Mouse (Mus musculus) liver, embryonic 15.5 days (tissue): ENCODE measurements around the gene Trat1. TPM values are rescaled to one million over a fixed set of nuclear protein-coding genes. Genes with fewer than 3 reads are reported as not detected.

ENCODE experiments used
- ATAC-seq: fragments of 200-750 bp; cut with Nextera tagmentation; 2 replicates; pipeline ENCODE4 v1.8.0; 2017; ENCODE audit warnings: moderate number of reproducible peaks, mild to moderate bottlenecking, moderate library complexity; ENCODE audit not compliant: insufficient read depth
- H3K27ac ChIP-seq: fragments of 300-500 bp; sonication (generic); replicated peaks from 2 replicates; pipeline ENCODE4 v1.5.1; 2015; ENCODE audit warnings: mild to moderate bottlenecking, inconsistent platforms
- H3K27me3 ChIP-seq: fragments of 300-500 bp; sonication (generic); 2 replicates; pipeline ENCODE4 v1.6.1; 2015; ENCODE audit warnings: mild to moderate bottlenecking, inconsistent platforms
- H3K36me3 ChIP-seq: fragments of 300-500 bp; sonication (generic); replicated peaks from 2 replicates; pipeline ENCODE4 v1.6.1; 2015; ENCODE audit warnings: moderate library complexity, mild to moderate bottlenecking, inconsistent platforms
- H3K4me1 ChIP-seq: fragments of 300-500 bp; sonication (generic); replicated peaks from 2 replicates; pipeline ENCODE4 v1.6.1; 2015; ENCODE audit warnings: inconsistent platforms
- H3K4me2 ChIP-seq: fragments of 300-500 bp; sonication (generic); 2 replicates; pipeline ENCODE4 v1.6.1; 2015; ENCODE audit warnings: moderate library complexity, mild to moderate bottlenecking, inconsistent platforms
- H3K4me3 ChIP-seq: fragments of 300-500 bp; sonication (generic); replicated peaks from 2 replicates; pipeline ENCODE4 v1.5.1; 2015; ENCODE audit warnings: mild to moderate bottlenecking, inconsistent platforms
- H3K9ac ChIP-seq: fragments of 300-500 bp; sonication (generic); 2 replicates; pipeline ENCODE4 v1.6.1; 2015; ENCODE audit warnings: moderate library complexity, mild to moderate bottlenecking, inconsistent platforms
- H3K9me3 ChIP-seq: fragments of 300-500 bp; sonication (generic); replicated peaks from 2 replicates; pipeline ENCODE4 v1.6.1; 2016; ENCODE audit warnings: inconsistent platforms
- WGBS: fragments of 180-500 bp; shearing (Covaris S2); methylation state at CpG from one replicate; pipeline ENCODE4 v1.1.7; 2015; ENCODE audit warnings: mixed read lengths; ENCODE audit not compliant: insufficient replicate concordance; 5-methylcytosine and 5-hydroxymethylcytosine counted together
- polyA plus RNA-seq: library from polyadenylated mRNA; unstranded; fragments of >200 nt; fragmentation: Nextera tagmentation; extraction: Ambion mirVana; gene quantifications from 2 replicates; pipeline ENCODE4 v1.2.1, GENCODE M21; 2015

Trat1 gene
- polyA plus RNA-seq, 1 experiment from 2014 or later = not detected

GRCm38 (mm10) chr16:48719679-48720078 is 52.1 kb downstream of the Trat1 start:
- WGBS = 58% methylated on average over 3 of the region's 3 CpGs

GRCm38 (mm10) chr16:48716343-48716742 is 55.5 kb downstream of the Trat1 start:
- Histone ChIP-seq H3K27ac (no peak overlapping the region), H3K36me3 (no peaks in the 10 kb centered on the region), H3K4me3 (no peak overlapping the region), H3K4me2 (no peak overlapping the region), H3K9ac (no peak overlapping the region), H3K9me3 (no peaks in the 10 kb centered on the region), H3K27me3 (no peaks in the 10 kb centered on the region), H3K4me1 (no peaks in the 10 kb centered on the region)
- no peak for ATAC-seq

More at GRCm38 (mm10) chr16:48719679-48720078, 52.1 kb downstream of the Trat1 start:
- no peak overlapping the region for H3K4me3 ChIP-seq
- H3K4me1 ChIP-seq = no peaks in the 10 kb centered on the region
- H3K9ac ChIP-seq = no peak overlapping the region
- no peak overlapping the region for H3K27ac ChIP-seq
- H3K36me3 ChIP-seq = no peaks in the 10 kb centered on the region
- H3K4me2 ChIP-seq = no peak overlapping the region
- ATAC-seq = no peak
- no peaks in the 10 kb centered on the region for H3K27me3 ChIP-seq
- H3K9me3 ChIP-seq = no peaks in the 10 kb centered on the region

GRCm38 (mm10) chr16:48701896-48702295 is 69.9 kb downstream of the Trat1 start:
- 80% methylated on average over 3 of the region's 3 CpGs for WGBS
- Histone ChIP-seq H3K27me3 (no peaks in the 10 kb centered on the region), H3K4me2 (no peak overlapping the region), H3K4me3 (no peak overlapping the region), H3K36me3 (no peaks in the 10 kb centered on the region), H3K9me3 (no peaks in the 10 kb centered on the region), H3K9ac (no peak overlapping the region), H3K4me1 (no peaks in the 10 kb centered on the region), H3K27ac (no peak overlapping the region)
- no peak for ATAC-seq

Other genes with a start within 250 kb of the Trat1 start
- not detected in 2 replicates for gene Retnlb, start 44.8 kb upstream of the Trat1 start, polyA plus RNA-seq
- not detected in 2 replicates for gene Retnla, start 70.5 kb upstream of the Trat1 start, polyA plus RNA-seq
- gene Retnlg, start 100.6 kb upstream of the Trat1 start, polyA plus RNA-seq = 12.3 and 17.4 TPM in 2 replicates
- 4.4 and 4.9 TPM in 2 replicates for gene Dzip3, start 222.1 kb upstream of the Trat1 start, polyA plus RNA-seq
- gene Cip2a, start 222.2 kb upstream of the Trat1 start, polyA plus RNA-seq = 16.4 and 17.5 TPM in 2 replicates